Mouse (Mus musculus): ENCODE results near the gene Smim11. TPM values are rescaled to one million over a fixed set of nuclear protein-coding genes. Genes with fewer than 3 reads are reported as not detected.

Smim11 gene
- total and polyA plus RNA-seq, 3 experiments = 81.5 to 84.7 TPM; not detected in 1

DNA sequence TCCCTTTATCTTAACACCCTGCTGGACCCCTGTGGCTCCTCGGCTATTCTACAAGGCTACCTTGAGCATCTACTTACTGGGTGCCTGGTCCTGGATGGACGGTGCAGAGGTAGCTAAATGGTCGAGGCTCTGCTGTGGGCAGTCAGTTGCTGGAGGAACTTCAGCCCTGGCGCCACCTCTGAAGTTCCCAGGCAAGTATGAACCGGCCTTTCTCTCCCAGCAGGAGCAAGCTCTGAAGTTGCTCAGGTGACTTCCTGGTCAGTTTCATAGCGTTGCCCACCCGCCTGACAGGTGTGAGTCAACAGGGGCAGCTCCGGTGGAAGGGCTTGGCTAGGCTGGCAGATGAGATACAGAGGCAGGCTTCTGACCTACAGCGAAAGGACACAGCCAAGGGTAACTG is 58.1 kb downstream of the Smim11 start, which contains the start of gene Kcne1:
Gene Kcne1 (minus strand): TSS at position 240 of the 400 bp plus-strand sequence.
- Histone ChIP-seq H3K4me1 (ENCODE audit: control insufficient read depth in 1 of 2, insufficient read depth in 2 of 2, low read length in 2 of 2) (peaks cover 0 to 12% of the 10 kb centered on the region in 2 experiments; a peak in 2 of 4 replicates), H3K4me3 (ENCODE audit: control insufficient read depth in 1 of 2, insufficient read depth in 1 of 2, low read depth in 2 of 2, low read length in 2 of 2) (no peak within 1 kb of the TSS), H3K36me3 (ENCODE audit: control insufficient read depth in 1 of 2, insufficient read depth in 2 of 2, low read length in 2 of 2) (peaks cover 0 to 6% of the 10 kb centered on the region in 2 experiments; a peak in 2 of 4 replicates), H3K27me3 (ENCODE audit: control insufficient read depth in 1 of 2, insufficient read depth in 2 of 2, low read length in 2 of 2) (peaks cover 6 to 9% of the 10 kb centered on the region in 2 experiments), H3K9ac (ENCODE audit: control insufficient read depth, low read depth, low read length, poor library complexity, severe bottlenecking) (no peak within 1 kb of the TSS), H3K79me2 (ENCODE audit: control insufficient read depth, insufficient read depth, low read length, poor library complexity) (no peaks in the 10 kb centered on the region), H3K9me3 (replicated peaks; ENCODE audit: insufficient read depth, low read length) (no peaks in the 10 kb centered on the region), H3K27ac (ENCODE audit: control insufficient read depth, low read depth, low read length) (no peak within 1 kb of the TSS)
- DNase-seq (ENCODE audit: low read depth, low spot score) = no peak
- no peak for TF ChIP-seq MAFK (IDR thresholded peaks at IDR 0.05; ENCODE audit: borderline replicate concordance, low read depth, low read length)
- no peak for TF ChIP-seq USF2 (IDR thresholded peaks at IDR 0.05; ENCODE audit: borderline replicate concordance in 1 of 2, insufficient read depth in 1 of 2, low read depth in 1 of 2, low read length in 2 of 2)
- no peak for TF ChIP-seq CTCF (IDR thresholded peaks at IDR 0.05 in 2 of 3, conservative IDR thresholded peaks at IDR 0.05 in 1 of 3; ENCODE audit: control insufficient read depth in 1 of 3, insufficient read depth in 1 of 3, low read depth in 2 of 3, low read length in 3 of 3, poor library complexity in 1 of 3, severe bottlenecking in 1 of 3)
- TF ChIP-seq MEF2A (IDR thresholded peaks at IDR 0.05; ENCODE audit: extremely low read depth, insufficient replicate concordance, low read depth, low read length, poor library complexity, severe bottlenecking) = no peak
- TF ChIP-seq JUND (IDR thresholded peaks at IDR 0.05; ENCODE audit: low read depth, low read length) = no peak

- DNase-seq (ENCODE audit: low read depth, low spot score) = no peak
- TF ChIP-seq POLR2A (IDR thresholded peaks at IDR 0.05; ENCODE audit: control insufficient read depth in 1 of 2, insufficient read depth in 1 of 2, low read depth in 1 of 2, low read length in 2 of 2, poor library complexity in 1 of 2) (no peak), EP300 (IDR thresholded peaks at IDR 0.05; ENCODE audit: low read depth in 1 of 2, low read length in 2 of 2) (no peak), USF2 (IDR thresholded peaks at IDR 0.05; ENCODE audit: borderline replicate concordance in 1 of 2, insufficient read depth in 1 of 2, low read depth in 1 of 2, low read length in 2 of 2) (no peak), ZMIZ1 (IDR thresholded peaks at IDR 0.05; ENCODE audit: low read depth, low read length) (no peak), ZKSCAN1 (IDR thresholded peaks at IDR 0.05; ENCODE audit: low read depth, low read length) (no peak), NELFE (IDR thresholded peaks at IDR 0.05; ENCODE audit: low read depth, low read length) (no peak), SMC3 (IDR thresholded peaks at IDR 0.05; ENCODE audit: low read depth, low read length) (no peak), MEF2A (IDR thresholded peaks at IDR 0.05; ENCODE audit: extremely low read depth, insufficient replicate concordance, low read depth, low read length, poor library complexity, severe bottlenecking) (no peak), MXI1 (IDR thresholded peaks at IDR 0.05; ENCODE audit: low read depth, low read length) (no peak), MAX (IDR thresholded peaks at IDR 0.05; ENCODE audit: low read length) (no peak), CTCF (IDR thresholded peaks at IDR 0.05 in 2 of 3, conservative IDR thresholded peaks at IDR 0.05 in 1 of 3; ENCODE audit: control insufficient read depth in 1 of 3, insufficient read depth in 1 of 3, low read depth in 2 of 3, low read length in 3 of 3, poor library complexity in 1 of 3, severe bottlenecking in 1 of 3) (no peak), NRF1 (IDR thresholded peaks at IDR 0.05; ENCODE audit: insufficient read depth, low read depth, low read length, poor library complexity, severe bottlenecking) (no peak), MAFK (IDR thresholded peaks at IDR 0.05; ENCODE audit: borderline replicate concordance, low read depth, low read length) (no peak), HCFC1 (IDR thresholded peaks at IDR 0.05; ENCODE audit: low read depth, low read length) (no peak), POLR2AphosphoS2 (IDR thresholded peaks at IDR 0.05; ENCODE audit: low read length) (no peak)
- Histone ChIP-seq H3K36me3 (ENCODE audit: control insufficient read depth in 1 of 2, insufficient read depth in 2 of 2, low read length in 2 of 2) (peaks cover 0 to under 1% of the 10 kb centered on the region in 2 experiments; a peak in 1 of 4 replicates), H3K27me3 (ENCODE audit: control insufficient read depth in 1 of 2, insufficient read depth in 2 of 2, low read length in 2 of 2) (peaks cover 12 to 13% of the 10 kb centered on the region in 2 experiments), H3K79me2 (ENCODE audit: control insufficient read depth, insufficient read depth, low read length, poor library complexity) (no peaks in the 10 kb centered on the region), H3K4me3 (ENCODE audit: control insufficient read depth in 1 of 2, insufficient read depth in 1 of 2, low read depth in 2 of 2, low read length in 2 of 2) (no peak overlapping the region), H3K9ac (ENCODE audit: control insufficient read depth, low read depth, low read length, poor library complexity, severe bottlenecking) (no peak overlapping the region), H3K4me1 (ENCODE audit: control insufficient read depth in 1 of 2, insufficient read depth in 2 of 2, low read length in 2 of 2) (peaks cover 0 to 6% of the 10 kb centered on the region in 2 experiments; a peak in 2 of 4 replicates), H3K9me3 (replicated peaks; ENCODE audit: insufficient read depth, low read length) (no peaks in the 10 kb centered on the region), H3K27ac (ENCODE audit: control insufficient read depth, low read depth, low read length) (no peak overlapping the region)
Measured at GRCm38 (mm10) chr16:92360711-92361110, 59.6 kb downstream of the Smim11 start.

Other genes starting within 250 kb of the Smim11 start
- gene Mrps6, start 243.0 kb upstream of the Smim11 start, total RNA-seq (2012; rRNA removed) = 37.4 and 40.8 TPM in 2 replicates
- gene Mrps6, start 243.0 kb upstream of the Smim11 start, polyA plus RNA-seq (2012; ENCODE audit: insufficient read depth in 1 of 2, insufficient read length in 2 of 2, low read depth in 1 of 2, low replicate concordance in 2 of 2, missing spikeins in 1 of 2) = 10 to 100 TPM in 1 of 2 experiments, not detected in 1; 71.0 TPM
- not detected in 2 replicates for gene Gm49711, start 243.0 kb upstream of the Smim11 start, total RNA-seq (2012; rRNA removed)
- gene Gm49711, start 243.0 kb upstream of the Smim11 start, polyA plus RNA-seq (2012; ENCODE audit: insufficient read depth in 1 of 2, insufficient read length in 2 of 2, low read depth in 1 of 2, low replicate concordance in 2 of 2, missing spikeins in 1 of 2) = not detected
- gene Slc5a3, start 243.0 kb upstream of the Smim11 start, total RNA-seq (2012; rRNA removed) = 5.0 and 6.7 TPM in 2 replicates
- 1 to 10 TPM in 1 of 2 experiments, not detected in 1; 2.9 TPM for gene Slc5a3, start 243.0 kb upstream of the Smim11 start, polyA plus RNA-seq (2012; ENCODE audit: insufficient read depth in 1 of 2, insufficient read length in 2 of 2, low read depth in 1 of 2, low replicate concordance in 2 of 2, missing spikeins in 1 of 2)
- gene Kcne2, start 8.9 kb upstream of the Smim11 start, total RNA-seq (2012; rRNA removed) = not detected in 2 replicates
- gene Kcne2, start 8.9 kb upstream of the Smim11 start, polyA plus RNA-seq (2012; ENCODE audit: insufficient read depth in 1 of 2, insufficient read length in 2 of 2, low read depth in 1 of 2, low replicate concordance in 2 of 2, missing spikeins in 1 of 2) = under 1 TPM in 1 of 2 experiments, not detected in 1; 0.06 TPM
- not detected in 2 replicates for gene Fam243, start 20.2 kb downstream of the Smim11 start, total RNA-seq (2012; rRNA removed)
- not detected for gene Fam243, start 20.2 kb downstream of the Smim11 start, polyA plus RNA-seq (2012; ENCODE audit: insufficient read depth in 1 of 2, insufficient read length in 2 of 2, low read depth in 1 of 2, low replicate concordance in 2 of 2, missing spikeins in 1 of 2)
- gene Kcne1, start 58.2 kb downstream of the Smim11 start, total RNA-seq (2012; rRNA removed) = not detected in 2 replicates
- gene Kcne1, start 58.2 kb downstream of the Smim11 start, polyA plus RNA-seq (2012; ENCODE audit: insufficient read depth in 1 of 2, insufficient read length in 2 of 2, low read depth in 1 of 2, low replicate concordance in 2 of 2, missing spikeins in 1 of 2) = not detected
- 7.5 and 9.5 TPM in 2 replicates for gene Rcan1, start 169.6 kb downstream of the Smim11 start, total RNA-seq (2012; rRNA removed)
- gene Rcan1, start 169.6 kb downstream of the Smim11 start, polyA plus RNA-seq (2012; ENCODE audit: insufficient read depth in 1 of 2, insufficient read length in 2 of 2, low read depth in 1 of 2, low replicate concordance in 2 of 2, missing spikeins in 1 of 2) = 10 to 100 TPM in 1 of 2 experiments, not detected in 1; 14.6 TPM
- gene Clic6, start 184.4 kb downstream of the Smim11 start, total RNA-seq (2012; rRNA removed) = not detected in 2 replicates
- not detected for gene Clic6, start 184.4 kb downstream of the Smim11 start, polyA plus RNA-seq (2012; ENCODE audit: insufficient read depth in 1 of 2, insufficient read length in 2 of 2, low read depth in 1 of 2, low replicate concordance in 2 of 2, missing spikeins in 1 of 2)

Data from MEL (cell line).